Mouse (Mus musculus): Measurements from ENCODE around the gene Efcc1.

GRCm38 (mm10) chr6:87780546-87781301, 50.1 kb downstream of the Efcc1 start:
- TF ChIP-seq FLI1 (IDR thresholded peaks at IDR 0.05; ENCODE audit: low read length): no peak
- TF ChIP-seq GATA1 (IDR thresholded peaks at IDR 0.05; ENCODE audit: borderline replicate concordance, low read length): no peak
